Mouse (Mus musculus) myocyte (in vitro differentiated cells): ENCODE data around the gene Ppib. TPM values are rescaled to one million over a fixed set of nuclear protein-coding genes. Genes with fewer than 3 reads are reported as not detected.

ENCODE experiments used
- H3K27me3 ChIP-seq: one replicate; pipeline ENCODE4 v1.6.1; 2011; ENCODE audit not compliant: control insufficient read depth, insufficient read depth, insufficient read length
- H3K36me3 ChIP-seq: one replicate; pipeline ENCODE4 v1.6.1; 2011; ENCODE audit not compliant: control insufficient read depth, insufficient read depth
- H3K4me2 ChIP-seq: one replicate; pipeline ENCODE4 v1.6.1; 2011; ENCODE audit warnings: low read depth, control low read depth
- H3K4me3 ChIP-seq: one replicate; pipeline ENCODE4 v1.5.1; 2011; ENCODE audit warnings: mild to moderate bottlenecking, control low read depth, moderate library complexity
- H3K79me2 ChIP-seq: one replicate; pipeline ENCODE4 v1.6.1; 2011; ENCODE audit not compliant: control insufficient read depth, insufficient read depth
- H3ac ChIP-seq: one replicate; pipeline ENCODE4 v1.6.1; 2011; ENCODE audit not compliant: control insufficient read depth, insufficient read length
- CEBPB ChIP-seq: IDR thresholded peaks from 2 replicates; pipeline ENCODE4 v1.6.1; 2011; ENCODE audit warnings: mild to moderate bottlenecking, moderate library complexity; ENCODE audit not compliant: poor library complexity, insufficient read depth, severe bottlenecking
- E2F4 ChIP-seq: IDR thresholded peaks from one replicate; pipeline ENCODE4 v1.6.1; 2011; ENCODE audit warnings: mild to moderate bottlenecking, control low read depth, moderate library complexity; ENCODE audit not compliant: insufficient read depth
- MAX ChIP-seq: IDR thresholded peaks from one replicate; pipeline ENCODE4 v1.6.1; 2011; ENCODE audit warnings: low read depth, mild to moderate bottlenecking, control low read depth
- MYOD1 ChIP-seq, 3 experiments: IDR thresholded peaks; one replicate each; pipeline ENCODE4 v1.6.1; 2011; ENCODE audit warnings: control low read depth in 2 of 3, low read depth in 2 of 3, mild to moderate bottlenecking in 2 of 3, moderate library complexity in 1 of 3; ENCODE audit not compliant: insufficient read length in 2 of 3, control insufficient read depth in 1 of 3
- MYOG ChIP-seq, 3 experiments: IDR thresholded peaks; one replicate each; pipeline ENCODE4 v1.6.1; 2011; ENCODE audit warnings: control low read depth in 2 of 3, low read depth in 2 of 3, mild to moderate bottlenecking in 2 of 3; ENCODE audit not compliant: insufficient read length in 2 of 3, control insufficient read depth in 1 of 3, insufficient read depth in 1 of 3
- POLR2A ChIP-seq: IDR thresholded peaks from one replicate; pipeline ENCODE4 v1.6.1; 2011; ENCODE audit warnings: low read depth, mild to moderate bottlenecking, control low read depth, moderate library complexity; ENCODE audit not compliant: insufficient read length
- POLR2AphosphoS2 ChIP-seq: IDR thresholded peaks from one replicate; pipeline ENCODE4 v1.6.1; 2011; ENCODE audit warnings: low read depth, control low read depth; ENCODE audit not compliant: insufficient read length
- REST ChIP-seq: IDR thresholded peaks from one replicate; pipeline ENCODE4 v1.6.1; 2011; ENCODE audit warnings: mild to moderate bottlenecking, control low read depth, moderate library complexity; ENCODE audit not compliant: insufficient read depth, insufficient read length
- SRF ChIP-seq: IDR thresholded peaks from one replicate; pipeline ENCODE4 v1.6.1; 2011; ENCODE audit warnings: low read depth; ENCODE audit not compliant: control insufficient read depth, insufficient read length
- TCF12 ChIP-seq: IDR thresholded peaks from one replicate; pipeline ENCODE4 v1.6.1; 2011; ENCODE audit warnings: mild to moderate bottlenecking, control low read depth; ENCODE audit not compliant: poor library complexity, insufficient read depth, severe bottlenecking
- TCF3 ChIP-seq: IDR thresholded peaks from one replicate; pipeline ENCODE4 v1.6.1; 2011; ENCODE audit warnings: low read depth, control low read depth; ENCODE audit not compliant: insufficient read length
- USF1 ChIP-seq: IDR thresholded peaks from one replicate; pipeline ENCODE4 v1.6.1; 2011; ENCODE audit warnings: low read depth, mild to moderate bottlenecking, control low read depth, moderate library complexity
- polyA plus RNA-seq: library from polyadenylated mRNA; unstranded; fragments of >200 nt; fragmentation: generic; extraction: Trizol; gene quantifications from one replicate; pipeline ENCODE4 v1.2.1, GENCODE M21; 2012; ENCODE audit warnings: missing spikeins

Ppib gene
- polyA plus RNA-seq, 1 experiment = 651 TPM

DNA sequence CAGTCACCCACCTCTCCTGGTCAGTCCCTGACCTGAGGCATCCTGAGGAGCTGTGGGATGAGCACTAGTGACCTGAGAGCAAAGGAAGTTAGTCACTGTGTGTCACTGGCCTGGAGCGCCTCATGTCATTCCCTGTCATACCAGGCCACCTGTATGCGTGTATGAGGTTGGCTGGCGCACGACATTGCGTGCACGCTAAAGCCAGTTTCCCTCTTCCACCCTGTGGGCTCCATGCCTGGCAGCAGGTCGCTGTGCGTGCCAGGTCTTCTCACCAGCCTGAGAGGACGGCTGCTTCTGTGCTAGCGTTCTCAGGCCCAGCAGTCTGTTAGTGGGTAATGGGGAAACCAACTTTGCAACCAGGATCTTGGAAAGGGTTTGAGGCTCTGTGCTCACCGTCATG lies 4.3 kb downstream of the Ppib start:
- no peak for TF ChIP-seq TCF12
- no peak for TF ChIP-seq POLR2AphosphoS2
- no peak for TF ChIP-seq MYOD1 (IDR thresholded peaks at IDR 0.05; ENCODE audit: control insufficient read depth in 1 of 3, insufficient read length in 2 of 3, low read depth in 2 of 3)
- TF ChIP-seq USF1 = no peak
- no peak for TF ChIP-seq MYOG (IDR thresholded peaks at IDR 0.05; ENCODE audit: control insufficient read depth in 1 of 3, insufficient read depth in 1 of 3, insufficient read length in 2 of 3, low read depth in 2 of 3)
- no peak for TF ChIP-seq SRF
- TF ChIP-seq TCF3 = no peak
- TF ChIP-seq E2F4 = no peak
- TF ChIP-seq MAX = no peak
- TF ChIP-seq REST = no peak
- no peak for TF ChIP-seq POLR2A
- TF ChIP-seq CEBPB = no peak
- Histone ChIP-seq H3K36me3 (peaks cover 29% of the 10 kb centered on the region), H3ac (no peak overlapping the region), H3K4me2 (no peak overlapping the region), H3K4me3 (no peak overlapping the region), H3K27me3 (no peaks in the 10 kb centered on the region), H3K79me2 (peaks cover 17% of the 10 kb centered on the region)

DNA sequence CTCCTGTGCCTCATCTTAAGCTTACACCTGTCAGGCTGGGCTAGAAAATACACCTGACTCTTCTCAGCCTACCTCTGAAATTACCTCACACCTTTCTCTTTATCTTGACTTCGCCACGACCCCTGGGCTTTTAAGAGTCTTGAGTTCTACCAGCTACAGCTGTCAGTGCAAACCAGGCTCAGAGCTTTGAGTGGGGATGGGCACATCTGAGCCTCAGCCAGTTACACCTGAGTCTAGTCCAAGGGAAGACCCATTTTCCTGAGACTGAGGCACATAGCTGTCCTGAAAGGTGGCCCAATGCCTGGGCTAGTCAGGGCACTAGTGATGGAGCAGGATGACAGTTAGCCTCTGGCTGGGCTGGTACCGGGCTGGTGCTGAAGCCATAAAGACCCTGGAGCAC lies 6.8 kb downstream of the Ppib start:
- Histone ChIP-seq H3K27me3 (no peaks in the 10 kb centered on the region), H3K4me2 (no peak overlapping the region), H3K4me3 (no peak overlapping the region), H3K36me3 (peaks cover 29% of the 10 kb centered on the region), H3ac (no peak overlapping the region), H3K79me2 (peaks cover 2% of the 10 kb centered on the region)
- TF ChIP-seq POLR2AphosphoS2 (peak; percentile 14), MYOD1 (IDR thresholded peaks at IDR 0.05; ENCODE audit: control insufficient read depth in 1 of 3, insufficient read length in 2 of 3, low read depth in 2 of 3) (no peak)

- H3K4me2 ChIP-seq = no peak overlapping the region
Measured at GRCm38 (mm10) chr9:66067542-66067941, 7.5 kb downstream of the Ppib start.

DNA sequence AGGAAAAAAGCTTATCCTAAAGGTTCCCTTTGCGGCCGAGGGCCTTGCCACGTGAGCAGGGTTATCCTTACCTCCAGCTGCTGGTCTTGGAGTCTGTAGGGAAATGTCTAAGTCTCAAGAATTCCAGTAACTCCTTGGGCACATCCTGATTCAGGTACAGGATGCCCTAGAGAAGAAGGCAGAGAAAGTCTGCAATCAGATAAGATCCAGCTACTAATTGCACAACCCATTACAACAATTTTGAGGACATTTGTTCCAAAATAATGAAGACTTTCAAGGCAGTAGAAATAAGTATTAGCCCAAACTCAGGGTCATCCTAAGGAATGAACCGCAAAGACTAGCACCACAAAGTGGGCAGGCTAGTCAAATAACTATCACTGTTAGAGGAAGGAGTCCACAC lies 8.0 kb downstream of the Ppib start:
- Histone ChIP-seq H3ac (no peak overlapping the region), H3K4me3 (no peak overlapping the region)

More at GRCm38 (mm10) chr9:66067542-66067941, 7.5 kb downstream of the Ppib start:
- H3K36me3 ChIP-seq = peaks cover 23% of the 10 kb centered on the region
- H3K4me3 ChIP-seq = no peak overlapping the region
- no peaks in the 10 kb centered on the region for H3K79me2 ChIP-seq
- TF ChIP-seq MYOG (IDR thresholded peaks at IDR 0.05; ENCODE audit: control insufficient read depth in 1 of 3, insufficient read depth in 1 of 3, insufficient read length in 2 of 3, low read depth in 2 of 3) (no peak), POLR2AphosphoS2 (peak; percentile 80)
- no peaks in the 10 kb centered on the region for H3K27me3 ChIP-seq
- H3ac ChIP-seq = no peak overlapping the region

GRCm38 (mm10) chr9:66068971-66069391 lies 9.0 kb downstream of the Ppib start:
- peak overlapping the region; percentile 17 for H3K4me3 ChIP-seq
- H3K79me2 ChIP-seq = no peaks in the 10 kb centered on the region
- TF ChIP-seq MAX = no peak
- no peak for TF ChIP-seq TCF12
- no peak for TF ChIP-seq USF1
- no peak for TF ChIP-seq E2F4
- TF ChIP-seq TCF3 = no peak
- no peak for TF ChIP-seq MYOD1 (IDR thresholded peaks at IDR 0.05; ENCODE audit: control insufficient read depth in 1 of 3, insufficient read length in 2 of 3, low read depth in 2 of 3)
- no peak for TF ChIP-seq POLR2AphosphoS2
- no peak for TF ChIP-seq CEBPB
- TF ChIP-seq MYOG (IDR thresholded peaks at IDR 0.05; ENCODE audit: control insufficient read depth in 1 of 3, insufficient read depth in 1 of 3, insufficient read length in 2 of 3, low read depth in 2 of 3) = no peak
- TF ChIP-seq REST = no peak
- TF ChIP-seq POLR2A = no peak
- TF ChIP-seq SRF = no peak
- H3K36me3 ChIP-seq = peaks cover 9% of the 10 kb centered on the region
- H3K27me3 ChIP-seq = no peaks in the 10 kb centered on the region
- no peak overlapping the region for H3ac ChIP-seq
- peak overlapping the region; percentile 80 for H3K4me2 ChIP-seq

More for the DNA sequence above, 8.0 kb downstream of the Ppib start:
- H3K79me2 ChIP-seq = no peaks in the 10 kb centered on the region
- no peak overlapping the region for H3K4me2 ChIP-seq
- peaks cover 18% of the 10 kb centered on the region for H3K36me3 ChIP-seq
- no peaks in the 10 kb centered on the region for H3K27me3 ChIP-seq
- TF ChIP-seq POLR2AphosphoS2 = no peak
- no peak for TF ChIP-seq USF1
- no peak for TF ChIP-seq REST
- TF ChIP-seq POLR2A = no peak
- TF ChIP-seq MYOG (IDR thresholded peaks at IDR 0.05; ENCODE audit: control insufficient read depth in 1 of 3, insufficient read depth in 1 of 3, insufficient read length in 2 of 3, low read depth in 2 of 3) = no peak
- no peak for TF ChIP-seq E2F4
- TF ChIP-seq CEBPB = no peak
- TF ChIP-seq MAX = no peak
- TF ChIP-seq TCF12 = no peak
- no peak for TF ChIP-seq SRF
- TF ChIP-seq MYOD1 (IDR thresholded peaks at IDR 0.05; ENCODE audit: control insufficient read depth in 1 of 3, insufficient read length in 2 of 3, low read depth in 2 of 3) = no peak
- no peak for TF ChIP-seq TCF3
